Mouse (Mus musculus) forebrain, postnatal 0 days (tissue): ENCODE results near the gene Aox3. TPM values are rescaled to one million over a fixed set of nuclear protein-coding genes. Genes with fewer than 3 reads are reported as not detected.

Experiments
- ATAC-seq: fragments of 200-750 bp; cut with Nextera tagmentation; 2 replicates; pipeline ENCODE4 v1.8.0; 2017; ENCODE audit warnings: mild to moderate bottlenecking, moderate library complexity
- DNase-seq: peaks from one replicate; pipeline ENCODE4 v3.0.0-alpha.2; 2015
- H3K27ac ChIP-seq: fragments of 300-500 bp; sonication (generic); 2 replicates; pipeline ENCODE4 v1.5.1; 2014; ENCODE audit warnings: low read depth, mild to moderate bottlenecking, antibody characterized with exemption, low read length, moderate library complexity, mixed read lengths
- H3K27me3 ChIP-seq: fragments of 300-500 bp; sonication (generic); 2 replicates; pipeline ENCODE4 v1.6.1; 2014; ENCODE audit warnings: mild to moderate bottlenecking, low read length, mixed read lengths; ENCODE audit not compliant: insufficient read depth
- H3K36me3 ChIP-seq: fragments of 300-500 bp; sonication (generic); 2 replicates; pipeline ENCODE4 v1.6.1; 2014; ENCODE audit warnings: mild to moderate bottlenecking, moderate library complexity; ENCODE audit not compliant: insufficient read depth
- H3K4me1 ChIP-seq: fragments of 300-500 bp; sonication (generic); 2 replicates; pipeline ENCODE4 v1.6.1; 2014; ENCODE audit warnings: antibody characterized with exemption; ENCODE audit not compliant: insufficient read depth
- H3K4me2 ChIP-seq: fragments of 300-500 bp; sonication (generic); 2 replicates; pipeline ENCODE4 v1.6.1; 2014; ENCODE audit warnings: low read depth, mild to moderate bottlenecking, moderate library complexity
- H3K4me3 ChIP-seq: fragments of 300-500 bp; sonication (generic); 2 replicates; pipeline ENCODE4 v1.5.1; 2014; ENCODE audit warnings: low read depth, low read length, mixed read lengths
- H3K9ac ChIP-seq: fragments of 300-500 bp; sonication (generic); 2 replicates; pipeline ENCODE4 v1.6.1; 2014; ENCODE audit warnings: mild to moderate bottlenecking
- H3K9me3 ChIP-seq: fragments of 300-500 bp; sonication (generic); 2 replicates; pipeline ENCODE4 v1.6.1; 2016; ENCODE audit warnings: low read length
- CTCF ChIP-seq: sonication (generic); IDR thresholded peaks from 2 replicates; pipeline ENCODE4 v1.5.1; 2016; ENCODE audit warnings: antibody characterized with exemption, control low read depth, low read depth
- WGBS: fragments of 180-500 bp; shearing (Covaris S2); extraction: QIAGEN DNeasy Blood & Tissue Kit; methylation state at CpG from one replicate; pipeline ENCODE4 v1.1.7; 2014; 5-methylcytosine and 5-hydroxymethylcytosine counted together
- polyA plus RNA-seq: library from polyadenylated mRNA; unstranded; fragments of >200 nt; fragmentation: Nextera tagmentation; extraction: Ambion mirVana; gene quantifications from 2 replicates; pipeline ENCODE4 v1.2.1, GENCODE M21; 2015
- total RNA-seq: library from RNA; depleted of rRNA; stranded (reverse); fragments of >200 nt; gene quantifications from 2 replicates; pipeline ENCODE4 v1.2.3, GENCODE M21; 2014

The Aox3 gene
- total and polyA plus RNA-seq, 2 experiments from 2014 or later, result 0.33 to 0.90 TPM

DNA sequence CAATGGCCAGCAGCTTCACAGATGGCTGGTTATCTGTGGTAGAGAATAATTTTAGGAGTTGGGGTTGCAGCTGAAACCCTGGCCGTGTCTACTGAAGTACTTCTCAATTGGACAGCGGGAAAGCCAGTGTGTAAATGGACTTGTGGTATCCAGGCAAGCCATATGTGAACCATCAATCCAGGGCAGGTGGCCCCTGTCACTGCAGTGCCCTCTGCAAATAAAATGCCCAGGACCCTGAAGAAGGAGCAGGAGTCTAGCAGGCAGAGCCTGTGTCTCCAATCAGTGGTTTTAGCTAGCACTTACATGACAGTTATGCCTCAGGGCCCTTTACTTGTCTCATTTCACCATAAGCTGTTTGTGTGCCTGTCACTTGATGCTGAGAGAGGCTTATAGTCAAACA, 40.5 kb upstream of the Aox3 start:
- Histone ChIP-seq H3K4me2 (no peak overlapping the region), H3K9me3 (no peaks in the 10 kb centered on the region), H3K27me3 (no peaks in the 10 kb centered on the region), H3K9ac (no peak overlapping the region), H3K4me1 (no peaks in the 10 kb centered on the region), H3K27ac (no peak overlapping the region), H3K4me3 (no peak overlapping the region), H3K36me3 (no peaks in the 10 kb centered on the region)
- no peak for ATAC-seq
- TF ChIP-seq CTCF, result no peak
- 84% methylated on average over 2 of the region's 2 CpGs for WGBS
- DNase-seq, result no peak

DNA sequence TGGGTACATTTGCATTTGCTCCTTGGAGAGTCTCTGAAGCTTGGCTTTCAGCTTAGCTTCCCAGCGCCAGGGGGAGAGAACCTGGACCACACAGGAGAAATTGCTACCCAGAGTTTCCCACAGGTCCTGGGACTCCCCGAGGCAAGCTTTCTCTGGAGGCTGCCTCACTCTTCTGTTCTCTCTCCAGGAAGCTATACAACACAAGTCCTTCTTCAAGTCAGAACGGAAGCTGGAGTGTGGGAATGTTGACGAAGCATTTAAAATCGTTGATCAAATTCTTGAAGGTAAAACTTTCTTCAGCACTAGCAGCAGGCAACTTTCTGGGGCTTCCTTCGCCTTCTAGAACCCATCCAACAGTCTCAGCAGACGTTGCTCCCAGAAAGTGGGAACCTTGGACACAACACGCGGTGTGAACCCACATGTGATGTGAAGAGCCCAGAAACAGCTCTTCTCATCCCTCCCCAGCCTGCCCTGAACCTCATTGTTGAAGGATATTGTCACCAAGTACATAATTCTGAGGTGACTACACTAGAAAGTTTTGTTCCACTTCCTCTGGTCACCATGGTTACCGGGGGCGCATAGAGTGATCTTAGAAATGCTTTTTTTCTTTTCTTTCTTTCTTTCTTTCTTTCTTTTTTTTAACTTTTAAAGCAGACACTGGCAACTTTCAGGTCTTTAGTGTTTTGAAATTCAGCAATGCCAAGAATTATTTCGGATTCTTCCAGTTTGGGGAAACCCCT, 39.8 kb upstream of the Aox3 start:
- H3K4me1 ChIP-seq, result no peaks in the 10 kb centered on the region
- no peak for TF ChIP-seq CTCF
- H3K36me3 ChIP-seq, result no peaks in the 10 kb centered on the region
- 71% methylated on average over 12 of the region's 12 CpGs for WGBS
- H3K9me3 ChIP-seq, result no peaks in the 10 kb centered on the region
- H3K4me3 ChIP-seq, result no peak overlapping the region
- no peak; the same call in 1 of the 2 replicates for ATAC-seq
- DNase-seq, result no peak
- H3K4me2 ChIP-seq, result no peak overlapping the region
- H3K9ac ChIP-seq, result no peak overlapping the region
- no peaks in the 10 kb centered on the region for H3K27me3 ChIP-seq
- no peak overlapping the region for H3K27ac ChIP-seq

DNA sequence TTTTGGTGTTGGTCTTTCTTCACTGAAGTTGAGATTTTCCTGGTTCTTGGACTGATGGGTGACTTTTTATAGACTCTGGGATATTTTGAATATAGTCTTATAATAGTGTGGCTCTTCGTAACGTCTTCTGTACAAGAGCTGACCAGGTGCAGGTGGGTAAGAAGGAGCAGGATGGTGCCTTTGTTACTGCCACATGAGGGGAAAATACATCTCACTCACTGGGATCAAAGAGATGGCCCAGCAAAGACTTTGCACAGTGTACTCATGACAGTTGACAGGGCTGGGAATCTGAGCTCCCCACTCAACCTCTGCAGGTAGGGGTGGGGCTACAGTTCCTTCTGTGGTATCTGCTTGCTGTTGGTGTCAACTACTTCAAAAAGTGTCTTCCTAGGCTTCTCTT, 38.7 kb upstream of the Aox3 start:
- Histone ChIP-seq H3K4me2 (no peak overlapping the region), H3K36me3 (no peaks in the 10 kb centered on the region), H3K4me1 (no peaks in the 10 kb centered on the region), H3K27ac (no peak overlapping the region), H3K4me3 (no peak overlapping the region), H3K9ac (no peak overlapping the region), H3K27me3 (no peaks in the 10 kb centered on the region), H3K9me3 (no peaks in the 10 kb centered on the region)
- WGBS, result 90% methylated on average over 2 of the region's 2 CpGs
- DNase-seq (no peak), ATAC-seq (no peak)
- no peak for TF ChIP-seq CTCF

DNA sequence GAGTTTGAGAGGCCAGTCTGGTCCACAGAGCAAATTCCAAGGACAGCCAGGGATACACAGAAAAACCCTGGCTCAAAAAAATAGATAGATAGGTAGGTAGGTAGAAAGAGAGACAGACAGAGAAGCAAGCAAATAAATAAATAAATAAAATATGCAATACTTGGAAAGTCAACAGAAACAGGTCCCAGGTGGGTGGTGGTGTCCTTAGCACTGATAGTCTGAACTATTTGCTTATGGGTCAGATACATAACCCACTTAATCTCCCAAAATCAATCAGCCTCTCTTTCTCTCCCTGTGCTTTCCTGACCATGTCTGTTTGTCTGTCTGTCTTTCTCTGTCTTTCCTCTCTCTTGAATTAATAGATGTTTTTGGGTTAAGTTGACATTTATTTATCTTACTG, 35.0 kb upstream of the Aox3 start:
- Histone ChIP-seq H3K9me3 (no peaks in the 10 kb centered on the region), H3K4me1 (no peaks in the 10 kb centered on the region), H3K27me3 (no peaks in the 10 kb centered on the region), H3K9ac (no peak overlapping the region), H3K4me3 (no peak overlapping the region), H3K4me2 (no peak overlapping the region), H3K36me3 (no peaks in the 10 kb centered on the region), H3K27ac (no peak overlapping the region)
- no peak for DNase-seq
- TF ChIP-seq CTCF, result no peak
- no peak for ATAC-seq

DNA sequence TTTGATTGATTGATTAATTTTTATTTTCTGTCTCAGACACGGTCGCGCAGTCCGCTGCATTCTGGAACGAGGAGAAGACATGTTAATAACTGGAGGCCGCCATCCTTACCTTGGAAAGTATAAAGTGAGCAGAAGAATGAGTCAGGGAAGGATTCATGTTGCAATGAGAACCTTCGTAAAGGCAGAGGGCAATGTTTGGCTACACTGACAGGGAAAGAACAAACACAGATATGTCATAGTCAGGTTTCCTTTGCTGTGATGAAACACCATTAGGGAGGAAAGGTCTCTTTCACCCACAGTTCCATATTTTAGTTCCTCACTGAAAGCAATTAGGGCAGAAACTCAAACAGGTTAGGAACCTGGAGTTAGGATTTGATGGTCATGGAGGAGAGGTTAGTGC, 34.5 kb upstream of the Aox3 start:
- Histone ChIP-seq H3K27me3 (no peaks in the 10 kb centered on the region), H3K4me2 (no peak overlapping the region), H3K36me3 (no peaks in the 10 kb centered on the region), H3K4me1 (no peaks in the 10 kb centered on the region), H3K4me3 (no peak overlapping the region), H3K9me3 (no peaks in the 10 kb centered on the region), H3K27ac (no peak overlapping the region), H3K9ac (no peak overlapping the region)
- DNase-seq (no peak), ATAC-seq (no peak)
- 93% methylated on average over 7 of the region's 7 CpGs for WGBS
- TF ChIP-seq CTCF, result no peak

DNA sequence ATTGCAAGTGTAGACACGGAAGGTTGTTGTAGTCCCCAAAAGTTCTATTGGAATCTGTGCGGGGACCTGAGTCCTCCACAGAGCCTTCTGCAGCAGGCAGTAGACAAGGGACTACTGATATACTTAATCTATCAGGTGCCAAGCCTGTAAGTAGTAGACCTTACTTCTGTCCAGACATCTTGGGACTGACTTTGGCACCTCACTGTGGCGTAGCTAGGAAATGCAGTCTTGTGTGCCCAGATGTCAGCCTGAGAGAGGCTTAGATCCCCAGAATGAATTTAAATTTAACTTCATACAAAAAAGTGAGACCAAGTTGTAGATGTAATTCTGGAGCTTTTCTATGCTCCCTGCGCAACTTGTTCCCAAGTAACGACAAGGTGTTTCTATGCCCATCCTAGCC, 33.2 kb upstream of the Aox3 start:
- Histone ChIP-seq H3K27me3 (no peaks in the 10 kb centered on the region), H3K9me3 (no peaks in the 10 kb centered on the region), H3K36me3 (no peaks in the 10 kb centered on the region), H3K4me1 (no peaks in the 10 kb centered on the region), H3K9ac (no peak overlapping the region), H3K4me2 (no peak overlapping the region), H3K4me3 (no peak overlapping the region), H3K27ac (no peak overlapping the region)
- DNase-seq (no peak), ATAC-seq (no peak)
- no peak for TF ChIP-seq CTCF
- 90% methylated on average over 5 of the region's 5 CpGs for WGBS

DNA sequence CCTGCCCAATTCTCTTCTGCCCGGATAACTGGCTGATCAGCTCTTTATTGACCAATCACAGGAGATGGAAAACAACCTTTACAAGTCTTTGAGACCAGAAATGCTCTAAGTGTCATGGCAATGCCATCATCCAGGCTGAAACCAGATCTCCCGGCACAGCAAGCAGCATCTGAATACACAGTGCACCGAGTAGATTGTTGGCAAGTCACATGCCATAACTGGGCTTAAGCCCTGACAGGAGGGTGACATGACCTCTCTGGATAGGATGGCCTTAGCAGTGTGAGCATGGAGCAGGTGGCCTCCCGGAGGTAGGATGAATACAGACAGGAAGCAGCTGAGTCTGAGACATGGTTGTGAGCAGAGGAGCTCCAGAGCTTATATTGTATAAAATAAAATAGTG, 32.5 kb upstream of the Aox3 start:
- no peak overlapping the region for H3K4me2 ChIP-seq
- H3K9me3 ChIP-seq, result no peaks in the 10 kb centered on the region
- TF ChIP-seq CTCF, result no peak
- H3K27me3 ChIP-seq, result no peaks in the 10 kb centered on the region
- no peak for ATAC-seq
- no peaks in the 10 kb centered on the region for H3K36me3 ChIP-seq
- DNase-seq, result no peak
- no peak overlapping the region for H3K4me3 ChIP-seq
- H3K4me1 ChIP-seq, result no peaks in the 10 kb centered on the region
- WGBS, result 86% methylated on average over 4 of the region's 4 CpGs
- H3K27ac ChIP-seq, result no peak overlapping the region
- no peak overlapping the region for H3K9ac ChIP-seq
